Mouse (Mus musculus) liver, embryonic 15.5 days (tissue): ENCODE data around the gene Pam. TPM values are rescaled to one million over a fixed set of nuclear protein-coding genes. Genes with fewer than 3 reads are reported as not detected.

Source experiments
- ATAC-seq: fragments of 200-750 bp; cut with Nextera tagmentation; 2 replicates; pipeline ENCODE4 v1.8.0; 2017; ENCODE audit warnings: moderate number of reproducible peaks, mild to moderate bottlenecking, moderate library complexity; ENCODE audit not compliant: insufficient read depth
- H3K27ac ChIP-seq: fragments of 300-500 bp; sonication (generic); replicated peaks from 2 replicates; pipeline ENCODE4 v1.5.1; 2015; ENCODE audit warnings: mild to moderate bottlenecking, inconsistent platforms
- H3K27me3 ChIP-seq: fragments of 300-500 bp; sonication (generic); 2 replicates; pipeline ENCODE4 v1.6.1; 2015; ENCODE audit warnings: mild to moderate bottlenecking, inconsistent platforms
- H3K36me3 ChIP-seq: fragments of 300-500 bp; sonication (generic); replicated peaks from 2 replicates; pipeline ENCODE4 v1.6.1; 2015; ENCODE audit warnings: moderate library complexity, mild to moderate bottlenecking, inconsistent platforms
- H3K4me1 ChIP-seq: fragments of 300-500 bp; sonication (generic); replicated peaks from 2 replicates; pipeline ENCODE4 v1.6.1; 2015; ENCODE audit warnings: inconsistent platforms
- H3K4me2 ChIP-seq: fragments of 300-500 bp; sonication (generic); 2 replicates; pipeline ENCODE4 v1.6.1; 2015; ENCODE audit warnings: moderate library complexity, mild to moderate bottlenecking, inconsistent platforms
- H3K4me3 ChIP-seq: fragments of 300-500 bp; sonication (generic); replicated peaks from 2 replicates; pipeline ENCODE4 v1.5.1; 2015; ENCODE audit warnings: mild to moderate bottlenecking, inconsistent platforms
- H3K9ac ChIP-seq: fragments of 300-500 bp; sonication (generic); 2 replicates; pipeline ENCODE4 v1.6.1; 2015; ENCODE audit warnings: moderate library complexity, mild to moderate bottlenecking, inconsistent platforms
- H3K9me3 ChIP-seq: fragments of 300-500 bp; sonication (generic); replicated peaks from 2 replicates; pipeline ENCODE4 v1.6.1; 2016; ENCODE audit warnings: inconsistent platforms
- WGBS: fragments of 180-500 bp; shearing (Covaris S2); methylation state at CpG from one replicate; pipeline ENCODE4 v1.1.7; 2015; ENCODE audit warnings: mixed read lengths; ENCODE audit not compliant: insufficient replicate concordance; 5-methylcytosine and 5-hydroxymethylcytosine counted together
- polyA plus RNA-seq: library from polyadenylated mRNA; unstranded; fragments of >200 nt; fragmentation: Nextera tagmentation; extraction: Ambion mirVana; gene quantifications from 2 replicates; pipeline ENCODE4 v1.2.1, GENCODE M21; 2015

Gene Pam
- polyA plus RNA-seq, 1 experiment from 2014 or later: 7.5 TPM

- H3K4me2 ChIP-seq: no peak overlapping the region
- WGBS: 58% methylated on average over 4 of the region's 4 CpGs
These were observed 165.9 kb downstream of the Pam start for GRCm38 (mm10) chr1:97929415-97930028.

DNA sequence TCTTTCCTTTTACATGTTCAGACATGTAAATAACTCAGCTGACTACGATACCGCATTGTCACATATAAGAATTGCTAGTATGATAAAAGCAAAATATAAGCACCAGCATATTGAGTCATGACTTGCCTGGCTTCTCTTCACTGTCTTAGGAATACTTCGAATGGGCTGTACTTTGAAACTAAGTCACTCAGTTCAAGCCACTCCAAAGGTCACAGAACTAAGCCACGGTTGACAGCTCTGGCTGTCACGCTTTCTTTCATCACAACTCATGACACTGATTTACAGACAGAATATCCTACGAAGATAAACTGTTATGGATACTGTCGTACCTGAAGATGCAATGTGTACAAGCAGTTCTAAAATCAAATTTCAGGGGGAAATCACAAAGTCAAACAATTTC, 168.7 kb downstream of the Pam start:
- Histone ChIP-seq H3K9ac (no peak overlapping the region), H3K4me3 (no peak overlapping the region), H3K9me3 (no peaks in the 10 kb centered on the region), H3K4me1 (no peaks in the 10 kb centered on the region), H3K4me2 (no peak overlapping the region), H3K36me3 (no peaks in the 10 kb centered on the region), H3K27ac (no peak overlapping the region), H3K27me3 (no peaks in the 10 kb centered on the region)
- 63% methylated on average over 7 of the region's 7 CpGs for WGBS
- no peak for ATAC-seq

More at GRCm38 (mm10) chr1:97929415-97930028, 165.9 kb downstream of the Pam start:
- no peak overlapping the region for H3K9ac ChIP-seq
- H3K36me3 ChIP-seq: no peaks in the 10 kb centered on the region
- H3K4me1 ChIP-seq: no peaks in the 10 kb centered on the region
- no peaks in the 10 kb centered on the region for H3K27me3 ChIP-seq
- H3K27ac ChIP-seq: no peak overlapping the region
- H3K9me3 ChIP-seq: no peaks in the 10 kb centered on the region
- ATAC-seq: no peak
- H3K4me3 ChIP-seq: no peak overlapping the region

DNA sequence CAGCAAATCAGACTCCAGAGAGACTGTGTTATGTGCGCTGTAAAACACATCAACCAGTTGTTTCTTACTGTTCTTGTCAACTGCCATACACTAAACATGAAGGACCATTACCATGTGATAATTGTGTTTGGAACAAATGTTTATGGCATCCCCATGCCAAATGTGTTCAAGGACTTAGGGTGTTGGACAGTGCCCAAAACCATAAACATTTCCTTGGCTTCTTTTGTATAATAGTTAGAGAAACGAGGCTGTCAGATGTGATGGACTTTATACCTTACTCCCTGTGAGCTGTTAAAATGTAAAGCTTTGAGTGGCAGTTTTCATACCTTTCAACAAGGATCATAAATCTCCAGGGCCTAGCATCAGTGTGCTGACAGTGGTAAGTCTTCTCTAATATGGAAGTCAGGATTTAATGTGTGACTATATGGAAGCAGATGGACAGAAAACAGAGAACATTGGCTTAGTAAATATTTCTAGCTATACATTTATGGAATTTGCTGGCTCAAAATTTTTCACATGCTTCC, 169.4 kb downstream of the Pam start:
- WGBS: 55% methylated on average over 2 of the region's 2 CpGs
- no peaks in the 10 kb centered on the region for H3K27me3 ChIP-seq

DNA sequence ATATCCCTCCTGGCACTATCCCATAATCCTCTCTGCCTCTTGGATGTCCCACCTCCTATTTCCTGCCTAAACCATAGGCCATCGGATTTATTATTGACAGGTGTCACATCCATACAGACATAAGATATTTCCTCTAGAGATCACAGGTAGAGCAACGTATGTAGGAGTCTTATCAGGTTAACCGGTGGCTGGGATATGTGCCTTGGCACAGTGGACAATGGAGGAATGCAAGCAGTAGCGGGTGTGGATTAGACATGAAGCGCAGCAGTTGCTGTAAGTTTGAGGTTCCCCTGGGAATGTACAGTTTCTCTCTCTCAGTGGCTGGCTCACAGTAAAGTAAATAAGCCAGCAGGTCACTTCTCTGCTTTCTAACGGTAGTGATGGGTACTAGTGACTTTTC, 173.1 kb downstream of the Pam start:
- no peak for ATAC-seq
- H3K4me3 ChIP-seq: no peak overlapping the region

More for the DNA sequence above, 169.4 kb downstream of the Pam start:
- no peak overlapping the region for H3K27ac ChIP-seq
- no peaks in the 10 kb centered on the region for H3K9me3 ChIP-seq
- H3K36me3 ChIP-seq: no peaks in the 10 kb centered on the region
- no peaks in the 10 kb centered on the region for H3K4me1 ChIP-seq
- H3K4me3 ChIP-seq: no peak overlapping the region
- H3K4me2 ChIP-seq: no peak overlapping the region
- no peak overlapping the region for H3K9ac ChIP-seq
- no peak for ATAC-seq

DNA sequence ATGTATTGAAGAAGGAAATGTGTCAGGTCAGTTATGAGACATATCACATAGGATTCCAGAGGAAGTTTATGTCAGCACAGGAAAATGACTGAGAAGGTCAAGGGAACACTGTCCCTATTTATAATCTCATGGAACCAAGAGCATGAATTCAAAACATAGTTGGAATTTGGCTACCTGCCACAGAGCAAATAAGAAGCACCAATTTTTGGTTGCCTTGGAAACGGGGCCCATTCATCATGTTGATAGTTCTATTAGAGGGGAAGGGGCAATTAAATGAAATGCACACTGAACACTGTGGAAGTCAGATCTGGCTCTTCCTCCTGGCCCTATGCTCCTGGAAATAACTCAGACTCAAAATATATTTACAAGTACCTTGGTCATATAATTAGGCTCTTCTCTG, 173.6 kb downstream of the Pam start:
- no peak overlapping the region for H3K9ac ChIP-seq
- no peaks in the 10 kb centered on the region for H3K36me3 ChIP-seq
- H3K27ac ChIP-seq: no peak overlapping the region
- no peak overlapping the region for H3K4me3 ChIP-seq
- ATAC-seq: no peak
- H3K4me2 ChIP-seq: no peak overlapping the region
- H3K27me3 ChIP-seq: no peaks in the 10 kb centered on the region
- H3K4me1 ChIP-seq: no peaks in the 10 kb centered on the region
- 53% methylated on average over 1 of the region's 1 CpGs for WGBS
- no peaks in the 10 kb centered on the region for H3K9me3 ChIP-seq

More for the DNA sequence above, 173.1 kb downstream of the Pam start:
- Histone ChIP-seq H3K4me1 (no peaks in the 10 kb centered on the region), H3K9me3 (no peaks in the 10 kb centered on the region), H3K27ac (no peak overlapping the region), H3K36me3 (no peaks in the 10 kb centered on the region), H3K4me2 (no peak overlapping the region), H3K27me3 (no peaks in the 10 kb centered on the region), H3K9ac (no peak overlapping the region)
- WGBS: 64% methylated on average over 6 of the region's 6 CpGs

DNA sequence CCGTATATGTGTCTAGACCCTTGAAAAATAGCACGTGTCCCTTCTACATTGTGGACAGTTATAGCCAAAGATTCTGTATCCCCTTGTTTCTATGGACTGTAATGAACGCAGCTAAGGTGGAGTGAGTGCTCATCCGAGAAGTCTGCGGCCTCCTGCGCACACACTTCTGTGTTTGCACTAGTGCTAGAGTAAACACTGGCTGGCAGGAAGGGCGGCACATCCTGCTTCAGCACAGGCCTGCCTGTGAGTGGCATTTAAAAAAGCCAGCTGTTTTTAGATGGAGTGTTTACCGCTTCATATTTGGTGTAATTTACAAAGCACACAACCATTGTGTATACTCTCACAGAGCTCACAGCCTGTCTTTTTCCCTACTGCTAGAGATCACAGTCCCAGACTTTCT, 177.0 kb downstream of the Pam start:
- ATAC-seq: no peak
- Histone ChIP-seq H3K9me3 (no peaks in the 10 kb centered on the region), H3K4me2 (no peak overlapping the region), H3K27me3 (no peaks in the 10 kb centered on the region), H3K36me3 (no peaks in the 10 kb centered on the region), H3K27ac (no peak overlapping the region), H3K4me3 (no peak overlapping the region), H3K9ac (no peak overlapping the region), H3K4me1 (no peaks in the 10 kb centered on the region)
- WGBS: 43% methylated on average over 8 of the region's 8 CpGs

DNA sequence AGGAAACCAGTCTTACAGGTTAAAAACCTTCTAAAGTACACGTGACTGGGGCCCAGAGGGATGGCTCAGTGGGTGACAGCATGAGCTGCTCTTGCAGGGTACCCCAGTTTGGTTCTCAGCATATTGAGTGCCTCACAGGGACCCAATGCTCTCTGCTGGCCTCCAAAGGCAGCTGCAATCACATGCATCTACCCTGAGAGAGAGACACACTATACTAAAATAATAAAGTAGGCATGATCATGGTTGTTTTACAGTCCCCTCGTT, 178.5 kb downstream of the Pam start:
- no peak overlapping the region for H3K9ac ChIP-seq
- no peaks in the 10 kb centered on the region for H3K9me3 ChIP-seq
- no peaks in the 10 kb centered on the region for H3K36me3 ChIP-seq
- WGBS: 52% methylated on average over 2 of the region's 2 CpGs
- no peak overlapping the region for H3K27ac ChIP-seq
- no peak for ATAC-seq
- no peaks in the 10 kb centered on the region for H3K27me3 ChIP-seq
- H3K4me1 ChIP-seq: no peaks in the 10 kb centered on the region
- H3K4me2 ChIP-seq: no peak overlapping the region
- H3K4me3 ChIP-seq: no peak overlapping the region

DNA sequence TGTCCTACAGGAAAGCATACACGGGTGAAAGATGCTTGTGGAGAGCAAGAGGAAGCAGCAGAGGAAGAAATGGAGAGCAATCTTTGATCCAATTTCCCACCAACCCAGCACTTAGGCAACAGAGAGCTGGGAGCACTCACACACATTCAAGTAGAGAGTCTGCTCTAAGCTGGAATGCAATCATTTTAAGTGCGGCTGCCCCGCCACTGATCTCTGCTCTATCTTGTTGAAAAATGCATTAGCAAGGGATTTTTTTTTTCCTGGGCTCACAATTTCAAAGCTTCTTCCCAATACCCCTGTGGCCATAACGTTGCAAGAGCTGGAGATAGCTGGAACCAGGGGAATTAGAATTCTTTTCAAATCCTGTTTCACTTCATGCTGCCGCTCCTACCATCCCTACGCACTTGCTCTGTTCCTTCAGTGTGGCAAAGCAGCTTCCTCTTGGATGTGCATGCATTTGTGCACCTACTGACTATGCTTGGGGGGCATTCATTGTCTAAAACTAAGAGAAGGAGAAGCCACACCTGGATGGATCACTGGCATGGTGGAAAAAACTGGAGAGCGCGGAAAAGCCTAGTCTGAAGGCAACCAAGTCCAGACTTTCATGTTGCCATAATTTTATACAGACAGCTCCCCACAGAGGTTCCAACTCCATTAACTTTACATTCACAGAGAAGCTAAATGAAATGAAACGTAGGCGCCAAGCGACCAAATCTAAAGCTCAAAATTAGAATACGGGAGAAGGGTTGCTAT, 179.1 kb downstream of the Pam start:
- H3K4me1 ChIP-seq: no peaks in the 10 kb centered on the region
- H3K4me3 ChIP-seq: no peak overlapping the region
- no peaks in the 10 kb centered on the region for H3K36me3 ChIP-seq
- no peaks in the 10 kb centered on the region for H3K27me3 ChIP-seq
- WGBS: 71% methylated on average over 12 of the region's 12 CpGs
- H3K27ac ChIP-seq: no peak overlapping the region
- no peak overlapping the region for H3K9ac ChIP-seq
- ATAC-seq: no peak
- no peak overlapping the region for H3K4me2 ChIP-seq
- H3K9me3 ChIP-seq: no peaks in the 10 kb centered on the region

DNA sequence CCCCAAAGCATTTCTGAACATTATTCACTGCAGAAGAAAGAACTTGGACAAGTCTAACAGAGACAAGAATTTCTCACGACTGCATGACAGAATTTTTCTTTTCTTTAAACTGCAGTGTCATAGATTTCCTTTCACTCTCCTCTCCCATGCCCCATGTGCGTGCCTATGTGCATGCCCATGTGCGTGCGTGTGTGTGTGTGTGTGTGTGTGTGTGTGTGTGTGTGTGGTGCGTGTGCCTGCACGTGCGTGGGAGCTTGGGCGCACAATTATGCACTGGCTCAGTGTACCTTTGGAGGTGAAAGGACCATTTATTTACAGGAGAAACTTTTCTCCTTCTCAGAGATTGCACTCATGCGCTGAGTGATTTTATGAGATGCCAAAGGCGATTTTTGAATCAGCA, 179.7 kb downstream of the Pam start:
- H3K27ac ChIP-seq: no peak overlapping the region
- no peaks in the 10 kb centered on the region for H3K36me3 ChIP-seq
- no peak overlapping the region for H3K9ac ChIP-seq
- no peak overlapping the region for H3K4me2 ChIP-seq
- WGBS: 70% methylated on average over 10 of the region's 10 CpGs
- H3K4me1 ChIP-seq: no peaks in the 10 kb centered on the region
- no peaks in the 10 kb centered on the region for H3K27me3 ChIP-seq
- no peak overlapping the region for H3K4me3 ChIP-seq
- no peak for ATAC-seq
- no peaks in the 10 kb centered on the region for H3K9me3 ChIP-seq

DNA sequence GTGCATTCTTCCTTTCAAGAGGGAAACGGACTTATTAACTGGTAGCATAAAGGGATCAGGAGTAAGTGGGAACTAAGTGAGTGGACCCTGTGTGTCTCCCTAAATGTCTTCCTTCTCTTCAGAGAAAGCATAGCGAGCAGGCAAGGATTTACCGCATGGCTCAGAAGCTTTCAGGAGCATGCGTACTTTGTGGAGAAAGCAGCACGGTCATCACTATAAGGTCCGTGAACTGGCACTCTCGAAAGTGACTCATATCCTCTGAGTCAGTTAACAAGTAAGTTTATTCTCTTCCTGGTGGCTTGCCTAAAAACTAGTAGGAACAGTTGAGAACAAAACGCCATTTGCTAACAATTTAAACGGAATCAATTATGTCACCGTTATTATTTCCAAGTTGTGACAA, 184.6 kb downstream of the Pam start:
- Histone ChIP-seq H3K27me3 (no peaks in the 10 kb centered on the region), H3K4me1 (no peaks in the 10 kb centered on the region), H3K9ac (no peak overlapping the region), H3K9me3 (no peaks in the 10 kb centered on the region), H3K27ac (no peak overlapping the region), H3K4me3 (no peak overlapping the region), H3K36me3 (no peaks in the 10 kb centered on the region), H3K4me2 (no peak overlapping the region)
- WGBS: 71% methylated on average over 10 of the region's 10 CpGs
- ATAC-seq: no peak

DNA sequence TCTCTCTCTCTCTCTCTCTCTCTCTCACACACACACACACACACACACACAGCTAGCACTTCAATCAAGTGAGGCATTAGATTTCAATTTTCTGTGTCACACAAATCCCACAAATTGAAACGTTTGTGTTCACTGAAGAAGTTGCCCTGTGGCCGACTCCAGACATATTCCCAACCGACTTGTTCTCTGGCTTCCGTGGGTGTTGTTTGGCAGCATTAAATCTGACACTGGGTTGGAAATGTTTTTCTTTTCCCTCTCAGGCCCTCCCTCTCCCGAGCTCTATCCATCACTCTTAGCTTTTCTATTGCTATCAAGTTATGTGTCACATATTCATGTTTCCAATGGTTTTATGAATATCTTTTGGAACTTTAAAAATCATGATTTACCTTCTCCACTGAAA, 185.9 kb downstream of the Pam start:
- ATAC-seq: no peak
- no peak overlapping the region for H3K4me2 ChIP-seq
- WGBS: 59% methylated on average over 5 of the region's 5 CpGs
- no peak overlapping the region for H3K4me3 ChIP-seq
- no peaks in the 10 kb centered on the region for H3K9me3 ChIP-seq
- H3K4me1 ChIP-seq: no peaks in the 10 kb centered on the region
- no peaks in the 10 kb centered on the region for H3K27me3 ChIP-seq
- H3K36me3 ChIP-seq: no peaks in the 10 kb centered on the region
- no peak overlapping the region for H3K27ac ChIP-seq
- H3K9ac ChIP-seq: no peak overlapping the region

DNA sequence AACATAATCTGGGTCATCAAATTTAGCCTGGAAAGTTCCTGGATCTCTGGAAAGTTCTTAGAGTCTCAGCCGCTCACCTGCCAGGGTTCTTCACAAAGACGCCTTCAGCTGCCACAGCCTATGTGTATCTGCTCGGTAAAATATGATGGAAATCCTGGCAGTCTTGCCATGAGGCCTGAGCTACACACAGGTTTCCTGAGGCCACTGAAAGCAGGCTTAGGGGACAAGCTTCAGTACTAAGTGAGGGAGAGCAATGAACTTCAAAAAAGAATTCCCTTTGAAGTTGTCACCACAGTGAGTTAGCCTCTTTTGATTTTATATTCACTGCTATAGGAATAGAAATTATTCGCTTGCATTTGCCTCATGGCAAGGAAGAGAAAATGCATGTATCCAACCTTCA, 186.7 kb downstream of the Pam start:
- 79% methylated on average over 4 of the region's 4 CpGs for WGBS
- H3K9ac ChIP-seq: no peak overlapping the region
- no peaks in the 10 kb centered on the region for H3K4me1 ChIP-seq
- no peaks in the 10 kb centered on the region for H3K36me3 ChIP-seq
- no peak overlapping the region for H3K4me2 ChIP-seq
- H3K9me3 ChIP-seq: no peaks in the 10 kb centered on the region
- no peak for ATAC-seq
- no peaks in the 10 kb centered on the region for H3K27me3 ChIP-seq
- no peak overlapping the region for H3K27ac ChIP-seq
- no peak overlapping the region for H3K4me3 ChIP-seq
